Mouse (Mus musculus) hematopoietic stem cell, adult 5-6 weeks (primary cell): ENCODE measurements around the gene Gm42688. TPM values are rescaled to one million over a fixed set of nuclear protein-coding genes. Genes with fewer than 3 reads are reported as not detected.
A peak's percentile ranks its signal among the peaks of the same experiment; 100 is the strongest.

Experiments
- ATAC-seq, 2 experiments: fragments of 125-278 bp in 1 of 2; replicated peaks in 1 of 2; 2 replicates each; pipeline ENCODE4 v1.8.0; 2016 to 2017; ENCODE audit warnings: inconsistent platforms in 2 of 2, mild to moderate bottlenecking in 2 of 2, moderate number of reproducible peaks in 2 of 2, low read depth in 1 of 2, moderate TSS enrichment in 1 of 2; ENCODE audit not compliant: low FRiP score in 2 of 2, poor library complexity in 2 of 2, severe bottlenecking in 2 of 2, insufficient read depth in 1 of 2, low TSS enrichment in 1 of 2
- total RNA-seq: library from RNA; stranded (forward); fragments of 172-1452, 232-1000 nt; gene quantifications from 2 replicates; pipeline ENCODE4 v1.2.3, GENCODE M21; 2017

Gene Gm42688
- total RNA-seq, 1 experiment from 2014 or later: 2.4 TPM

DNA sequence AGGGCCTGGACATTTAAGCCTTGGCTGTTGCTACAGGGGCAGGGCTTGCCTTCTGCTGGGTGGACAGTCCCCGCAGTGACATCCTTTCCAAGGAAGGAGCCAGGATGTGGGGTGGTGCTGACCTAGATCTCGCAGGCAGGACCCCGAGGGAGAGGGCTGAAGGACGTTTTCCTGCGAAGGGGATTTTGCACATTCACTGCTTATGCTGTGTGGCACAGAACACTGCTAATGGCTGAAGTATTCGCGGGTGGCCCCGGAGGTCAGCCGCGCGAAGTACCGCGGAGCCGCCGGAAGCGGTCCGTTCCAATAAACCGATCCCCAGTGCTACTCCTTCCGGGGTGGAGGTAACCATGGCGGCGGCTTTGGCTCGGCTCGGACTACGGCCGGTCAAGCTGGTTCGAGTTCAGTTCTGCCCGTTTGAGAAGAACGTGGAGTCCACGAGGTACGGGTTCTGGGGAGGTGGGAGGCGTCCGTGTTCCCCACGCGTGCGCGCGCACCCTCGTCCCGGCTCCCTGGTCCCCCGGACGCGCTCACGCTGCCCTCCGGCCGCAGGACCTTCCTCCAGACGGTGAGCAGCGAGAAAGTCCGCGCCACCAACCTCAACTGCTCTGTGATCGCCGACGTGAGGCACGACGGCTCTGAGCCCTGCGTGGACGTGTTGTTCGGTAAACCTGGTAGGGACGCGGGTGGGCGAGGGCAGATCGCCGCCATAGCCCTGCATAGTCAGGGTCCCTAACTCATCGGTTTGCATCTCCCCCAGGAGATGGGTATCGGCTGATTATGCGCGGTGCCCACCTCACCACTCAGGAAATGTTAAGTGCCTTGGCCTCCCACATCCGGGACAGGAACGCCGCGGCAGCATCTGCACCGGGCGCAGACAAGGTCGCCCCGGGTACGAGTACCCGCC is 7.6 kb downstream of the Gm42688 start, which contains the start of gene Mrpl53:
TSS of gene Mrpl53 (plus strand) at position 279 of the 907 bp plus-strand sequence.
- ATAC-seq: peak; percentile 56 to 71

DNA sequence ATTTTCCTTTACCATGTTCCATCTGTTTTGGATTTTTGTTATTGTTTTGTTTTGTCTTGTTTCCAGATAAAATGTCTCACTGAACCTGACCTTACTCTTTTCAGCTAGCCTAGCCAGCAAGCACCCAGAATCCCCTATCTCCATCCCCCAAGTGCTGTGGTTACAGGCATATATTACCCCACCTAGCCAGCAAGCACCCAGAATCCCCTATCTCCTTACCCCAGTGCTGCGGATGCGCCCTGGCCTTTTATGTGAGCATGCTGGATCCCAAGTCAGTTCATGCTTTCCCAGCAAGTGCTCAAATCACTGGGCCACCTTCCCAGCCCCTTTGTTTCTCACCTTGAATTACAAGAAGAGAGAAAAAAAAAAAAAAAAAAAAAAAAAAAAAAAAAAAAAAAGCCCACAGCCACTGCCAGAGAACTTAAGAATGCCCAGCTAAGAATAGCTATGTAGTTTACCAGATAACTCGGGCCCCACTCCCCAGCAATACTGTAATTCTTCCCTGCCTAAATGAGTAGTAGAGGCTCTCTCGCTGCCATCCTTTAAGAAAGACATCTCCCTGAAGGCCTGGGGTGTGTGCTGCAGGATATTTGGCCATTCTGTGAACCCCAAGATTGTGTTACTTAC is 10.2 kb downstream of the Gm42688 start:
- ATAC-seq: no peak

DNA sequence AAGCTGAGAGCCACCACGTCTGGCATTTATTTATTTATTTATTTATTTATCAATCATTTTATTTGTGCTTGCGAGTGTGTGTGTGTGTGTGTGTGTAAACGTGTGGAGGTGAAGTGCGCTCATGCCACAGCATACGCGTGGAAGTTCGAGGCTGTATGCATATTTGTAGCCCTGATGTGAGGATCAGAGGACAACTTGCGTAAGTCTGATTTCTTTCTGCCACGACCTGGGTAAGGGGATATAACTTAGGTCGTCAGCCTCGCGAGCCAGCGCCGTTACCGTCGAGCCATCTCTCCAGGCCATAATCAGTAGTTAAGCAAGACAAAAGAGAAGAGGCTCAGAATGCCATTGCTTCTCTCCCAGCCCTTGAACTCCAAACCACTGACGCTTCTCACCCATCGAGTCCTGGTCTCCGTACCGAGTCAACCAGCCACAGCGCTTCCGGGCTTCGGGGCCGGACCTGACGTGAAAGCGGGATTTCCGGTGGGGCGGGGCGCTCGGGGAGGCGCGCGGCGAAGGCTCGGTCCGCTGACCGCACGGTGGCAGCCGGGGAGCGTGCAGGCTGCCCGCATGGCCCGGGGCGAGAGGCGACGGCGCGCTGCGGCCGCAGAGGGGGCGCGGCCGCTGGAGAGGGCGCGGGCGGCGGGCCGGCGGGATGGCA is 13.7 kb downstream of the Gm42688 start, which contains the start of gene Mogs:
TSS of gene Mogs (plus strand) at position 486 of the 661 bp plus-strand sequence.
- peak; percentile 64 to 84 for ATAC-seq

DNA sequence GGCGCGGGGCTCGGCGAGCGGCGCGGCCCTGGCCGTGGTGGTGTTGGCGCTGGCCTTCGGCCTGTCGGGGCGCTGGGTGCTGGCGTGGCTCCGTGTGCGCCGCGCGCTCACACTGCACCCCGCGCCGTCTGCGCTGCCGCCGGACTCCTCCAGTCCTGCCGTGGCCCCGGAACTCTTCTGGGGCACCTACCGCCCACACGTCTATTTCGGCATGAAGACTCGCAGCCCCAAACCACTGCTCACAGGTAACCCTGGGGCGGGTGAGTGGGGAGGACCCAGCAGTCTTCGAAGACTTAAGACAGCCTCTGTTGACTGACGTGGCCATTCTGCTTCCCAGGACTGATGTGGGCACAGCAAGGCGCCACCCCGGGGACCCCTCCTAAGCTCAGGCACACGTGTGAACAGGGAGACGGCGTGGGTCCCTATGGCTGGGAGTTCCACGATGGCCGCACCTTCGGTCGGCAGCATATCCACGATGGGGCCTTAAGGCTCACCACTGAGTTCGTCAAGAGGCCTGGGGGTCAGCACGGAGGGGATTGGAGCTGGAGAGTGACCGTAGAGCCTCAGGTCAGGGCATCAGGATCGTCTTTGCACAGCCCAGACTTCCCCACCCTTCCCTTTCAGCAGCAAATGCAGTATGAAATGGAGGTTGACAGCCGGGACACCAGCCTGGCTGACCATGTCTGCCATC is 14.4 kb downstream of the Gm42688 start:
- no peak for ATAC-seq

DNA sequence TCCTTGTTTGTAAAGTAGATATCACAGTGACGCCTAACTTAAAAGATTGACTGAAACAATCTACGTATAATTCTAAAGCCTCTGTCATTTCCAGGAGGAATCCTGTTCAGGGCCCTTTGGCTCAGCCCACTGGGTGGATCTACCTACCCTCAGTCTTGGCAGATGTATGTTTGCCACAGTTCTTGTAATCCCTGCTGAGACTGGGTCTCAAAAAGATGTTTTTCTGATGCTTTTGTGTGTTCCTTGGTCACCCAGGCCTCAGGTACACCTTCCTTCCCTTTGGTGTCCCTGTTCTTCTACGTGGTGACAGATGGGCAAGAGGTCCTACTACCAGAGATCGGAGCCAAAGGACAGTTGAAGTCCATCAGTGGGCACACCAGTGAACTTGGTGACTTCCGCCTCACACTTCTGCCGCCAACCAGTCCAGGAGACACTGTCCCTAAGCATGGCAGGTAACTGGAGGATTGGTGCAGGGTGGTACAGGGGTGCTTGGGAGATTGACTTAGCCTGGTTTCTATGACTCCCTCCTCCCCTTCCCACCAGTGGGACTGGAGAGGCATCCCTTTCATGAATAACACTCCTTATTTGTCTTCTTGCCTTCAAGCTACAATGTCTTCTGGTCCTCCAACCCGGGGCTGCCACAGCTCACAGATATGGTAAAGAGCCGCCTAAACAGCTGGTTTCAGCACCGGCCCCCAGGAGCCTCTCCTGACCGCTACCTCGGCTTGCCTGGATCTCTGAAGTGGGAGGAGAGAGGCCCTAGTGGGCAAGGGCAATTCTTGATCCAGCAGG is 15.2 kb downstream of the Gm42688 start:
- ATAC-seq: no peak

DNA sequence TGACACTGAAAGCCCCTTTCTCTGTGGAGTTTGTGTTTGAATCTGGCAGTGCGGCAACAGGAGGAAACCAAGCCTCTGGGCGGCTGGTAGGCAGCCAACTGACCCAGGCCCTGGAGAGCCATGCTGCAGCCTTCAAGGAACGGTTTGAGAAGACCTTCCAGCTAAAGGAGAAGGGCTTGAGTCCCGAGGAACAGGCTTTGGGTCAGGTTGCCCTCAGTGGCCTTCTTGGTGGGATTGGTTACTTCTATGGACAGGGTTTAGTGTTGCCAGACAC is 15.7 kb downstream of the Gm42688 start:
- no peak for ATAC-seq

DNA sequence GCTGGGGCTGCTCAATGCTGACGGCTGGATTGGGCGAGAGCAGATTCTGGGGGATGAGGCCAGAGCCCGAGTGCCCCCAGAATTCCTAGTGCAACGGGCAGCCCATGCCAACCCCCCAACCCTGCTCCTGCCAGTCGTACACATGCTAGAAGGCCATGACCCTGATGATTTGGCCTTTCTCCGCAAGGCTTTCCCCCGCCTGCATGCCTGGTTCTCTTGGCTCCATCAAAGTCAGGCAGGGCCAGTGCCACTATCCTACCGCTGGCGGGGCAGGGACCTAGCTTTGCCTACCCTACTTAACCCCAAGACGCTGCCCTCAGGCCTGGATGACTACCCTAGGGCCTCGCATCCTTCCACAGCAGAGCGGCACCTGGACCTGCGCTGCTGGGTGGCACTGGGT is 16.2 kb downstream of the Gm42688 start:
- ATAC-seq: no peak

DNA sequence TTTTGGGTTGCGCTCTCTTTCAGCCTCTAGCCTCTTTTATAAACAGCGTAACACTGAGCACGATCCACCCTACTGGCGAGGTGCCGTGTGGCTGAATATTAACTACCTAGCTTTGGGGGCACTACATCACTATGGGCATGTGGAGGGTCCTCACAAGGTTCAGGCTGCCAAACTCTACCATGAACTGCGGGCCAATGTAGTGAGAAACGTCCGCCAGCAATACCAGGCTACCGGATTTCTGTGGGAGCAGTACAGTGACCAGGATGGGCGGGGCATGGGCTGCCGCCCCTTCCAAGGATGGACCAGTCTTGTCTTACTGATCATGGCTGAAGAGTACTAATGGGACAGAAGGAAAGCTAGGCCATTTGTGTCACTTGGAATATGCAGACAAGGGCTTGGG is 17.0 kb downstream of the Gm42688 start:
- no peak for ATAC-seq

DNA sequence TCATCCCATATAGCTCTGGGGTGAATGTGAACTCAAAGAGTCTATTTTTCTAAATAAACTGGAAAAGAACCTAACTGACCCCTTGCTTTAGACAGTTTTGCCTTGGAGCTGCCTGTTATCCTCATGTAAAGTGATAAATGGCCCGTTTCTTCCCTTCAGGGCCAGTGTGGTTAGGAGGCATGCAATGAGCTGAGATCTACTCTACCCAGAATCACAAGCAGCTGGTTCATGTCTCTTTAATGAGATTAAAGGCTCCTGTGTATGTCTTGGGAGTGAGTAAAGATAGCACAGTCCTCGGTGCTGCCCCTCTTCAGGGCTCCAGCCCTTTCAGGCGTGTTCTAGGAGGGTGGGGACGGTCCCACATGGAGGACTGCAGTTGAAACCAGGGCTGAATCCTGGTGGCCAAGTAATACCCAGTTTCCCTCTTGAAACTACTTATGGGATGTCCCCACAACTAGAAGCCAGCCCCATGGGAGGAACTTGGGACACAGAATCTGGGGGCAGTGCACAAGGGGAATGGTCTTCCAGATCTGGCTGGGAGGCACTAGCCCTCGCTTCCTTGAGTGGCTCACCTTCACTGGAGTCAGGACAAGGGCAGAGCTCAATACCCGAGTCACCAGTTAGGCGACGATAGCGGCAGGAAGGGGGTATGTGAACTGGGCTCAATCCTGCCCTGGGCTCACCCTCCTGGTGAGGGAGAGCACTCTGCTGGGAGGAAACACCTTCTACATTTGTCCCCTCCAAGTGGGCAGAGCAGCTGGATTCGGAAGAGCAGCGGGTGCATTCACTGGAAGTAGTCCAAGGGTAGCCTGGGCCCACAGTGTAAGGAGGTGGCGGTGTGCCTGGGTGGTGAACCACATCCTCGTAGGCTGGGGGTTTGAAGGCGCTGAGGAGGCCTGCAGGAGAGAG is 17.7 kb downstream of the Gm42688 start:
- ATAC-seq: peak; percentile 54 to 57

DNA sequence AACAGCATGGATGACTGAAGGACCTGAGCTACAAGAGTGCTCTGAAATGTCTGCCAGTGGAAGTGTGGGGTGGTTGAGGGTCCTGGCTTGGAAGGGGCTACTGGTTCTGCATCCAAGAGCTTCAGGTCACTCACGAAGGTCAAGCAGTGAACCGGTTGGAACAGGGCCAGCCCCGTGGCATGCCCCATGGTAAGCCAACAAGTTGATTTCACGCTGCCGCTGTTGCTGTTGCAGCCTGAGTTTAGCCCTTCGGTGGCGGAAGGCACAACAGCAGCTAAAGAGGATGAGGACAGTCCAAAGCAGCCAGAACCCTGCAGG is 18.3 kb downstream of the Gm42688 start:
- no peak for ATAC-seq

DNA sequence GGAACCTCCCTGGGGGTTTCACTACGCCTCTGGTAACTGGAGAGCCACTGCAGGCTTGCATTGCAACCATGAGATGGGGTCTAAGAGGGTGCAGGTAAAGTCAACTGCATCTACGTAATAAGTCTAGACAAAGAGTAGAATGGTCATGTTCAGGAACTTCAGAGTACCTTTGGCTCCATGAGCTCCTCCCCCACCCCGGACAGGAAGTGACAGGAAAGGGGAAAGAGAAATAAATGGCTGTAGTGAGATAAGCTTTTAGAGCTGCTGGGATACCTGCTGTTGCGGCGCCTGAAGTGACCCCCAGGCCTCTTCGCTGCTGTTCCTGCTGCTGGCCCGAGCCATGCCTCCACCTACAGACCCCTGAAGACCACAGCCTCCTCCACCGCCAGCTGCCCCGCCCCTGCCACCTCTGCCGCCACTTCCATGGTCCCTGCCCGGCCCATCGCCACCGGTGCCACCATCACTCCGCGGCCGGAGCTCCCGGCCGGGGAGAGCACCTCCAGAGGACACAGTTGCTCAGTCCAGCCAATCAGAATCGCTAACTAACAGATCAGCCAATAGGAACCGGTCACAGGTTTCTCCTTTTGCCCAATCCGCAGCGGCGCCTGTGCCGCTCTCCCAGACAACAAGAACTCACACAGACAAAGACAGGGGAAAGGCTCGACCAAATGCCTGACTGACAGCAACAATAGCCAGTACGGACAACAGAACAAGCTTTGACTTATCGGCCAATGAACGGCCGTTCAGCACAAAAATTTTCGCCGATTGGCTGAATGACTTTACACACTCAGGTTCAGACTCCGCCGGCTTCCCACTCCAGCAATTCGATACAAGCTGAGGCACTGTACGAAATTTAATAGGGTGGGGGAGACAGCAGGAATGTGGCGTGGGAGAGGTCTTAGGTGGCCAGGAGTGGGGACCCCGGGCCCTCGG is 19.8 kb downstream of the Gm42688 start, which contains the start of gene Wbp1:
TSS of gene Wbp1 (minus strand) at position 630 of the 933 bp plus-strand sequence.
- peak; percentile 84 to 89 for ATAC-seq

DNA sequence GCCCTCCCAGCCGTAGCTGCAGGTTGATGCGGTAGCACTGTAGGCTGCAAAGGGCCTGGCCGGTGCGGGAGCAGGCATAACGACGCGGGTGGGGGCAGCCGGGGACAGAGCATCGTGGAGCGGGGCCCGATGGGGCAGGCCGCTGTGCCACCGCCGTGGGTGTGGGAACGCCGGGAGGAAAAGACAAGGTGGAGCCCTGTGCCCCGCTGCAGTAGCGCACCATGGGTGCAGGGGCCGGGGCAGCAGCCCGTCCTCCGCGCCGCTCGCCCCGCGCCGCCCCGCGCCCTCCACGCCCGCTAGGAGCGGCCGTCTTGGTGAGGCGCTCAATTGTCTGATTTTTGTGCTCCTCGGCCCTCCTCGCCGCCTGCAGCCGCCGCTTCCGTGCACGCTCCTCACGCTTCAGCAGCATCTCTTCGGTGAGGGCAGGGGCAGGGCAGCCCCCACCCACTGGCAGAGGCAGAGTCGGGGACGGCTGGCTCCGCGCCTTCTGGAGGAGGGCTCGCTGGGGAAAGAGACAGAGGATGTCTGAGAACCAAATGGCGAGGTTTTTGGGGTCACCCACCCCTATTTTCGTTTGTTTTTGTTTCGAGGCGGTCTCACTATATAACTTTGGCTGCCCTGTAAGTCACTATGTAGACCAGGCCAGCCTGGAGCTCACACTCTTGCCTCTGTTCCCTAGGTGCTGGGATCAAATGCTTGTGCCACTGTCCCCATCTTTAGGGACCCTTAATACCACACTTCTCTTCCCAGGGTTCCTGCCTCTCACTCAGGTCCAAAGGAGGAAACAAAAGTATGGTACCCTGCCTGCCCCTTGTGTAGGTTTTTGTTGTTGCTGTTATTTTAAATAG is 20.7 kb downstream of the Gm42688 start:
- ATAC-seq: peak in 1 of 2 experiments; percentile 4; a peak in 1 of 4 replicates

DNA sequence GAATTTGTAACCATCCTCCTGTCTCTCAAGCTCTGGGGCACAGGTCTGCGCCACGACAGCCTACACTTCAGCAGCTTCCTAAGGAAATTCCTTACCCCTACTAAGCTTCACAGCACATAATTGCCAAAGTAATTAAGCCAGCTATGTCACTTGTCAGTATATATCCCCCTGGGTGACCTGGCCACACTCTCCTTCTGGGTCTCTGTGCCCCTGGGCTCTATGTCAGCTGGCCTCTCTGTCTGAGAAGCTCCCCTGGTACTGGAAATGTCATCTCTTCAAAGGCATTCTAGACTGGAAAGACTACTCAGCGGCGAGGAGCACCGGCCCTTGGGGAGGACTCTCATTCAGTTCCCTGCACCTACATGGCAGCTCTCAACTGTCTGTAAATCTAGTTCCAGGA is 21.5 kb downstream of the Gm42688 start:
- ATAC-seq: no peak

DNA sequence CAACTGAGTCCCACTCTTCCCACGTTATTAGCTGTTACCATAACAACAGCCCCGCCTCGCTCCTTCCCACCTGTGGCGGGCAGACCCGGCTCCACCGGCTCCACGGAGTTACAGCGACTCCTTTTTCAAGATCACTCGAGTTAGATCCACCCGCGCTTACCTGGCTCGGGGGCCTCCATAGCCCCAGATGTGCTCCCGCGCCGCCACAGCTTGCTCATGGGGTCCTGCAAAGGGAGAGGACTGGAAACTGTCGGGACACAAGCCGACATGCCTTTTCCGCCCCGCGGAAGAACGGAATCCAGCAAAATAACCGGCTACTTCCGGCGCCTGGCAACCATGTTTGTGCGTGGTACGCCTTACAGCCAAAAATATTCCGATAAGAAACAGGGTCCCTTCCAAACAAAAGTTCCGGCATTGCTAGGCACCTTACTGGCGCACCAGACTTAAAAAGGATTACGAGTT is 23.5 kb downstream of the Gm42688 start:
- ATAC-seq: peak; percentile 28 to 63; a peak in 3 of 4 replicates
